Mouse (Mus musculus) layer of hippocampus, adult 11-12 months (tissue): Measurements from ENCODE around the gene Csf2rb2.
"Not testable (repeated sequence)": the region's sequence is repeated elsewhere in the genome, so short reads cannot be mapped to it uniquely, and the experiment has no call there.

ENCODE experiments used
- DNase-seq: peaks from one replicate; pipeline ENCODE4 v3.0.0; 2022; ENCODE audit warnings: low spot score

Csf2rb2 gene

GRCm38 (mm10) chr15:78256602-78257259, 48.8 kb downstream of the Csf2rb2 start:
- not testable (repeated sequence) for DNase-seq

GRCm38 (mm10) chr15:78254751-78255150, 50.8 kb downstream of the Csf2rb2 start:
- DNase-seq: peak; percentile 64

- DNase-seq: no peak
These were observed 57.1 kb downstream of the Csf2rb2 start for GRCm38 (mm10) chr15:78248410-78248809.

- DNase-seq: no peak
These were observed 57.9 kb downstream of the Csf2rb2 start for GRCm38 (mm10) chr15:78247659-78248058.

- no peak for DNase-seq
These were observed 59.1 kb downstream of the Csf2rb2 start for GRCm38 (mm10) chr15:78246143-78247116.

GRCm38 (mm10) chr15:78244695-78245492, 60.6 kb downstream of the Csf2rb2 start, which contains the start of gene Ncf4:
TSS of gene Ncf4 (plus strand) at chr15:78244801.
- peak; percentile 28 for DNase-seq

GRCm38 (mm10) chr15:78243774-78244173, 61.7 kb downstream of the Csf2rb2 start:
- DNase-seq: peak; percentile 17

GRCm38 (mm10) chr15:78243061-78243460, 62.5 kb downstream of the Csf2rb2 start:
- no peak for DNase-seq

GRCm38 (mm10) chr15:78241335-78241734, 64.2 kb downstream of the Csf2rb2 start:
- DNase-seq: no peak

- DNase-seq: no peak
These were observed 65.4 kb downstream of the Csf2rb2 start for GRCm38 (mm10) chr15:78239956-78240617.

GRCm38 (mm10) chr15:78239453-78239852, 66.1 kb downstream of the Csf2rb2 start:
- peak; percentile 58 for DNase-seq

- no peak for DNase-seq
These were observed 70.6 kb downstream of the Csf2rb2 start for GRCm38 (mm10) chr15:78234823-78235509.
